Comparison of ENCODE assay signal across 10 mouse cellular contexts in the genomic region with DNA sequence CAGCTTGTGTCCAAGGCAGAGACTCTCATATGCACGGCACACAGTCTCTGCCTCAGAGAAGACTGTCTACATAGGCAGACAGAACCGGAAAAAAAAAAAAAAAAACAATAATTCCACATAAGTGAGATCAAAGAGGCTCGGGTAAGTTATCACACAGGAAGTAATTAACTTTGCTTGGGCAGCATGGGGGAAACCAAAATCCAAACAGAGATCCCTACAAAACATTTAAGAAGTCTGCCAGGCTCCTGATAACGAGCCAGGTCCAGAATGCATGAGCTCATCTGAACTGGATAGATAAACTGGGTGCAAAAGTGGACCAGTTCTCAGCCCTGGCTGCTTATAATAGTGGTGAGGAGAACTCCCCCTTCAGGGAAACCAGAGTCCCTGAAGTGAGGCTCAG.
DNase-seq lines count a peak whose midpoint lies in the region; ATAC-seq and TF ChIP-seq lines count a peak whose summit lies in the region.
"Had no signal": no experiment of that assay in that cellular context is flagged by ENCODE, and none has a peak within 500 bp of the region (broad histone marks: within the 10 kb centered on the region; RNA-seq: fewer than 3 reads in every experiment).

No protein-coding gene starts in this region.

- peak; percentile 21 for DNase-seq in adrenal gland, postnatal 14 days
- no peak for DNase-seq in adrenal gland, postnatal 25 days
- no peak for DNase-seq in liver, postnatal 0 days
- peak; percentile 28 to 72 for DNase-seq in lung, adult 18-20 months
- DNase-seq in cerebellum, postnatal 14 days = no peak
- no peak for DNase-seq in kidney, postnatal 25 days
- DNase-seq: cerebellum, adult 11-12 months; thymus, adult 18-20 months had no signal

- ATAC-seq in liver, embryonic 12.5 days = peak; percentile 43
- no peak for ATAC-seq in liver, postnatal 0 days
- ATAC-seq in megakaryocyte progenitor cell, adult 5-6 weeks (replicated peaks; ENCODE audit: poor library complexity) = peak; percentile 54

- no peak for TF ChIP-seq EP300 in liver, postnatal 0 days (IDR thresholded peaks at IDR 0.05; ENCODE audit: low read depth)

- H3K27ac ChIP-seq in liver, embryonic 12.5 days = no peak overlapping the region
- H3K27ac ChIP-seq in liver, postnatal 0 days (ENCODE audit: low read depth) = no peak overlapping the region

- no peak overlapping the region for H3K9ac ChIP-seq in liver, embryonic 12.5 days
- H3K9ac ChIP-seq in liver, postnatal 0 days (replicated peaks) = no peak overlapping the region

- no peaks in the 10 kb centered on the region for H3K9me3 ChIP-seq in liver, embryonic 12.5 days (replicated peaks)
- H3K9me3 ChIP-seq in liver, postnatal 0 days (ENCODE audit: low read length) = no peaks in the 10 kb centered on the region

- no peak overlapping the region for H3K4me3 ChIP-seq in liver, embryonic 12.5 days
- no peak overlapping the region for H3K4me3 ChIP-seq in liver, postnatal 0 days (ENCODE audit: low read depth, low read length)

- no peak overlapping the region for H3K4me2 ChIP-seq in liver, embryonic 12.5 days
- no peak overlapping the region for H3K4me2 ChIP-seq in liver, postnatal 0 days (ENCODE audit: low read depth, low read length)

- no peaks in the 10 kb centered on the region for H3K27me3 ChIP-seq in liver, embryonic 12.5 days (replicated peaks)
- no peaks in the 10 kb centered on the region for H3K27me3 ChIP-seq in liver, postnatal 0 days (ENCODE audit: insufficient read depth, low read length)

- peaks cover 8% of the 10 kb centered on the region; the same call in 1 of the 2 replicates for H3K4me1 ChIP-seq in liver, embryonic 12.5 days
- no peaks in the 10 kb centered on the region for H3K4me1 ChIP-seq in liver, postnatal 0 days (ENCODE audit: insufficient read depth)

- TF ChIP-seq CTCF in liver, postnatal 0 days (IDR thresholded peaks at IDR 0.05; ENCODE audit: low read depth) = no peak

- no peaks in the 10 kb centered on the region for H3K36me3 ChIP-seq in liver, embryonic 12.5 days
- no peaks in the 10 kb centered on the region for H3K36me3 ChIP-seq in liver, postnatal 0 days (replicated peaks; ENCODE audit: insufficient read depth, low read length)

- WGBS in liver, embryonic 12.5 days (ENCODE audit: insufficient replicate concordance) = 30% methylated on average over 4 of the region's 4 CpGs
- WGBS in liver, postnatal 0 days (ENCODE audit: insufficient replicate concordance) = 30% methylated on average over 4 of the region's 4 CpGs

Comparison
In these comparisons a context has a peak if more than half of its experiments do, and no peak if none do; other contexts are left out.
1. DNase-seq: peak in adrenal gland, postnatal 14 days (single experiment) and lung, adult 18-20 months (2 of 2); none in adrenal gland, postnatal 25 days (single experiment), liver, postnatal 0 days (single experiment), cerebellum, postnatal 14 days (0 of 2) and kidney, postnatal 25 days (0 of 2).